Mouse (Mus musculus): ENCODE results near the gene Olfr378. TPM values are rescaled to one million over a fixed set of nuclear protein-coding genes. Genes with fewer than 3 reads are reported as not detected.

Olfr378 gene
- polyA plus RNA-seq (2014; fragmentation: Nextera tagmentation; extraction: Ambion mirVana): not detected in 2 replicates

DNA sequence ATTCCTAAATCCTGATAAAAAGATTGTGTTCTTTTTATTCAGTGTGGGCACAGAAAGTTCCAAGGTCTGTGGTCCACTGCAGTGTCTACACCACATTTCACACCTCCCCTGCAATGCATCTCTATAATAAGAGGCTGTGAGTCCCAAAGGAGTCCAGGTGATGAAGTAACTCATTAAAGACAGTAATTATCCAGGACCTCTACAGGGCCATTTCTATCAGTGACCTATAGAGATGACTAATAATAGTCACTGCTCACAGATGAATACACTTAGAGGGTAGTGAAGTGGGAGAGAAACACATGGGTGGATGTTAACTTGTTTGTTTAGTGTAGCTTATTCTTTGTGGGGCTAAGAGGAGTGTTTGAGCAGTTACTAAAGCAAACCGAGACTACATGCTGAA, at the start of gene Olfr378:
Gene Olfr378 (minus strand): TSS at position 101 of the 400 bp plus-strand sequence.
- Histone ChIP-seq H3K36me3 (ENCODE audit: control insufficient read depth, insufficient read depth, low read length) (no peaks in the 10 kb centered on the region), H3K9me3 (ENCODE audit: control insufficient read depth, low read length) (no peaks in the 10 kb centered on the region), H3K4me3 (ENCODE audit: low read depth, low read length) (no peak within 1 kb of the TSS), H3K27me3 (ENCODE audit: control insufficient read depth, insufficient read depth, low read length) (no peaks in the 10 kb centered on the region), H3K4me2 (ENCODE audit: low read depth, low read length) (no peak within 1 kb of the TSS), H3K4me1 (ENCODE audit: control insufficient read depth, insufficient read depth, low read length) (no peaks in the 10 kb centered on the region), H3K9ac (replicated peaks; ENCODE audit: low read depth, low read length) (no peak within 1 kb of the TSS), H3K27ac (ENCODE audit: low read depth, low read length) (no peak within 1 kb of the TSS)
- WGBS: 100% methylated on average over 1 of the region's 1 CpGs
- ATAC-seq (ENCODE audit: low read depth): no peak

DNA sequence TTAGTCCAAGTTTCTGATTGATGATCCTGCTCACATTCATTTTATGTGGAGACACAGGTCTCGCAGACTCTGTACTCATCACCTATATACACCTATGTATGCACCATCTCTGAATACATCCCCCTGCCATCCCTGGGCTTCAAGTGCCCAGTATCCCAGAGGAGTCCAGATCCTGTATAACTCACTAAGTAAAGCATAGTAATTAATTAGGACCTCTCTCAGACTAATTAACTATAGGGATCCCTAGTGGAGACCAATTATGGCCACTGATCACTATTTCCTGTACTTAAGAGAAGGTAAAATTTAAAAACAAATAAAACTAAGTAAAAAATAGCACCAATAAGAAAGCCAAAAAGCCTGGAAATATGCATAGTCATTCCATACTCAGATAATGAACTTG, 29.1 kb upstream of the Olfr378 start, which contains the start of gene Olfr380:
Gene Olfr380 (minus strand): TSS at position 101 of the 400 bp plus-strand sequence.
- ATAC-seq (ENCODE audit: low read depth): no peak
- Histone ChIP-seq H3K27ac (ENCODE audit: low read depth, low read length) (no peak within 1 kb of the TSS), H3K9me3 (ENCODE audit: control insufficient read depth, low read length) (no peaks in the 10 kb centered on the region), H3K27me3 (ENCODE audit: control insufficient read depth, insufficient read depth, low read length) (no peaks in the 10 kb centered on the region), H3K36me3 (ENCODE audit: control insufficient read depth, insufficient read depth, low read length) (no peaks in the 10 kb centered on the region), H3K4me1 (ENCODE audit: control insufficient read depth, insufficient read depth, low read length) (no peaks in the 10 kb centered on the region), H3K4me2 (ENCODE audit: low read depth, low read length) (no peak within 1 kb of the TSS), H3K4me3 (ENCODE audit: low read depth, low read length) (no peak within 1 kb of the TSS), H3K9ac (replicated peaks; ENCODE audit: low read depth, low read length) (no peak within 1 kb of the TSS)
- 94% methylated on average over 1 of the region's 1 CpGs for WGBS

DNA sequence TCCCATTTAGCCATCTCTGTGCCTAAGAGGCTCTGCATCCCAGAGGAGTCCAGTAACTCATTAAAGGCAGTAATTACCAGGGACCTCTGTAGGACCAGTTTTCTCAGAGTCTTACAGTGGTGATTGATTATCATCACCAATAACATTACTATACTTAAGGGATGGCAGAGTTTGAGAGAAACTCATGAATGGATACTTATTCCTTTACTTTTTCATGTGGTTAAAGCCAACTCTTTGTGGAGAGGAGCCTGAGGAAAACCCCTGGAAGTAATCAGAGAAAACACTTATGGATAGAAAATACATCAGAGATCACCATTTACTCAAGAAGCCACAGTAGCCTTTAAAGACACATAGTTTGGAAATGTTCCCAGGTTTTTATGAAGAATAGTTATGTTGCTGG, 28.8 kb downstream of the Olfr378 start, which contains the start of gene Olfr1:
Gene Olfr1 (minus strand): TSS at position 101 of the 400 bp plus-strand sequence.
- H3K27me3 ChIP-seq (ENCODE audit: control insufficient read depth, insufficient read depth, low read length): no peaks in the 10 kb centered on the region
- no peaks in the 10 kb centered on the region for H3K9me3 ChIP-seq (ENCODE audit: control insufficient read depth, low read length)
- no peaks in the 10 kb centered on the region for H3K36me3 ChIP-seq (ENCODE audit: control insufficient read depth, insufficient read depth, low read length)
- H3K9ac ChIP-seq (replicated peaks; ENCODE audit: low read depth, low read length): no peak within 1 kb of the TSS
- no peak within 1 kb of the TSS for H3K4me2 ChIP-seq (ENCODE audit: low read depth, low read length)
- no peak for ATAC-seq (ENCODE audit: low read depth)
- H3K4me1 ChIP-seq (ENCODE audit: control insufficient read depth, insufficient read depth, low read length): no peaks in the 10 kb centered on the region
- H3K27ac ChIP-seq (ENCODE audit: low read depth, low read length): no peak within 1 kb of the TSS
- no peak within 1 kb of the TSS for H3K4me3 ChIP-seq (ENCODE audit: low read depth, low read length)

DNA sequence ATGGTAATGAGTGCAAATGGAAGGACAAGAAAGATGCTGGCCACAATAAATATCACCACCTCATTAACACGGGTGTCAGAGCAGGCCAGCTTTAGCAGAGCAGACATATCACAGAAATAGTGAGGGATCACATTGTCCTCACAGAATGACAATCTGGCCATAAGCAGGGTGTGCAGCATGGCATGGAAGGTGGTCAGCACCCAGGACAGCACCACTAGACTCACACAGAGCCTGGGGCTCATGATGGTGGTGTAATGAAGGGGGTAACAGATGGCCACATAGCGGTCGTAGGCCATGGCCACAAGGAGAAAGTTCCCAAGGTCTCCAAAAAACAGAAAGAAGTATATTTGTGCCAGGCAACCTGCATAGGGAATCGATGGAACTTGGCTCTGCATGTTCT, 32.9 kb downstream of the Olfr378 start:
- Histone ChIP-seq H3K9ac (replicated peaks; ENCODE audit: low read depth, low read length) (no peak overlapping the region), H3K27me3 (ENCODE audit: control insufficient read depth, insufficient read depth, low read length) (no peaks in the 10 kb centered on the region), H3K27ac (ENCODE audit: low read depth, low read length) (no peak overlapping the region), H3K36me3 (ENCODE audit: control insufficient read depth, insufficient read depth, low read length) (no peaks in the 10 kb centered on the region), H3K4me3 (ENCODE audit: low read depth, low read length) (no peak overlapping the region), H3K9me3 (ENCODE audit: control insufficient read depth, low read length) (no peaks in the 10 kb centered on the region), H3K4me2 (ENCODE audit: low read depth, low read length) (no peak overlapping the region), H3K4me1 (ENCODE audit: control insufficient read depth, insufficient read depth, low read length) (no peaks in the 10 kb centered on the region)
- ATAC-seq (ENCODE audit: low read depth): no peak
- WGBS: 75% methylated on average over 4 of the region's 4 CpGs

Other genes with a start within 250 kb of the Olfr378 start
- 17.2 and 20.6 TPM in 2 replicates for gene Ctns, start 229.4 kb downstream of the Olfr378 start, polyA plus RNA-seq (2014; fragmentation: Nextera tagmentation; extraction: Ambion mirVana)
- 1.6 and 2.3 TPM in 2 replicates for gene Shpk, start 229.0 kb downstream of the Olfr378 start, polyA plus RNA-seq (2014; fragmentation: Nextera tagmentation; extraction: Ambion mirVana)
- 5.1 TPM in 1 of 2 replicates, not detected in the other for gene Trpv1, start 194.2 kb downstream of the Olfr378 start, polyA plus RNA-seq (2014; fragmentation: Nextera tagmentation; extraction: Ambion mirVana)
- gene Trpv3, start 161.1 kb downstream of the Olfr378 start, polyA plus RNA-seq (2014; fragmentation: Nextera tagmentation; extraction: Ambion mirVana): 0.32 and 0.36 TPM in 2 replicates
- 2.5 and 3.3 TPM in 2 replicates for gene Aspa, start 98.9 kb downstream of the Olfr378 start, polyA plus RNA-seq (2014; fragmentation: Nextera tagmentation; extraction: Ambion mirVana)
- not detected in 2 replicates for gene Gm49340, start 98.7 kb downstream of the Olfr378 start, polyA plus RNA-seq (2014; fragmentation: Nextera tagmentation; extraction: Ambion mirVana)
- not detected in 2 replicates for gene Spata22, start 98.7 kb downstream of the Olfr378 start, polyA plus RNA-seq (2014; fragmentation: Nextera tagmentation; extraction: Ambion mirVana)
- not detected in 2 replicates for gene Olfr20, start 77.7 kb downstream of the Olfr378 start, polyA plus RNA-seq (2014; fragmentation: Nextera tagmentation; extraction: Ambion mirVana)
- not detected in 2 replicates for gene Olfr376, start 57.2 kb downstream of the Olfr378 start, polyA plus RNA-seq (2014; fragmentation: Nextera tagmentation; extraction: Ambion mirVana)
- gene Olfr1, start 28.9 kb downstream of the Olfr378 start, polyA plus RNA-seq (2014; fragmentation: Nextera tagmentation; extraction: Ambion mirVana): not detected in 2 replicates
- gene Olfr380, start 29.0 kb upstream of the Olfr378 start, polyA plus RNA-seq (2014; fragmentation: Nextera tagmentation; extraction: Ambion mirVana): not detected in 2 replicates
- gene Olfr381, start 63.1 kb upstream of the Olfr378 start, polyA plus RNA-seq (2014; fragmentation: Nextera tagmentation; extraction: Ambion mirVana): not detected in 2 replicates
- gene Olfr382, start 88.7 kb upstream of the Olfr378 start, polyA plus RNA-seq (2014; fragmentation: Nextera tagmentation; extraction: Ambion mirVana): not detected in 2 replicates
- gene Olfr385, start 164.5 kb upstream of the Olfr378 start, polyA plus RNA-seq (2014; fragmentation: Nextera tagmentation; extraction: Ambion mirVana): not detected in 2 replicates
- gene Olfr384, start 170.1 kb upstream of the Olfr378 start, polyA plus RNA-seq (2014; fragmentation: Nextera tagmentation; extraction: Ambion mirVana): not detected in 2 replicates